In the genomic region with DNA sequence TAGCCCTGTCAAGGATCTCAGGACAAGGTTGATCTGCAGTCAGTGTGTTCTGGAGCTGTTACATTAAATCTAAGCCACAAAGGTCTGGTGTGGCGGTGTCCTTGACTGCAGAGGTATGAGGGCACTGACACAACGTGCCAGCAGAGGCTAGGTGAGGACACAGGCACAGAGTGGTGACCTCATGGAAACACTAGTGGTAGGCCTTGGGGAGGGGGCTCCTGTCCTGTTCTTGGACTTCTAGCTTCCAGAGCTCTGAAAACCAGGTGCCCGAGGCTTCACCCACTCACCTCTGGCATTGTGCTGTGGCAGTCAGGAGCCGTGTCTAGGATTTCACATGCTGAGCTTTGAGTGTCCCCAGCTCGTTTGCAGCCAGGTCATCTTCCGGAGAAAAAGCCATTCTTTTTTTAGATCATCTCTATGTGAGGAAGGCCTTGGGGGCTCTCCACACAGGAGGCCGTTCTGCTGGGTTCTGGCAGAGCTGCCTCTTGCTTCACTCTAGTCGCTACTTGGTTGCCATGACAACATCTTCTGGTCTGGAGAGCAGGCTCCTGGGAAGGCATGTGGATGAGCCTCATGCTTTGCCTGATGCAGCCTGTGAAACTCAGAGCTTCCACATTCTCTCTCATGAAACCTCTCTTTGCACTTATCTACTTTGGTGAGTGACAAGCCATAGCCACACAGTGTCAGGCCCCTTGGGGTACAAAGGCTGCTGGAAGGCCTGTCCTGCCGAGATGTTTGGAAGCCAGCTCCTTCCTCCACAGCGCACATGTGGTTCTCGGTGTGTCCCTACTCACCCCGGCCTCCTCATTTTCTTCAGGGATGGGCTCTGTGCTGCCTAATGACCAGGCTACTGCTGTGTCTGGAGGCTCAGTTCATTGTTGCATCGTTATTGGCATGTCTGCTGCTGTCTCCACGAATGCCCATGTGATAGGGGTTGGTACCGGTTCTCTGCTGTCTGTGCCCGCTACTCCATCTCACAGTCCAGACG, we compare ENCODE assay signal across 7 mouse cellular contexts. TPM values are rescaled to one million over a fixed set of nuclear protein-coding genes. Genes with fewer than 3 reads are reported as not detected.
A peak's percentile ranks its signal among the peaks of the same experiment; 100 is the strongest.
DNase-seq lines count a peak whose midpoint lies in the region; ATAC-seq lines count a peak whose summit lies in the region.

No protein-coding gene starts in this region.

- no peak for DNase-seq in neural tube, embryonic 10.5 days (ENCODE audit: extremely low spot score, low spot score)
- DNase-seq in embryonic facial prominence, embryonic 14.5 days (ENCODE audit: low spot score), result peak; percentile 81
- DNase-seq in telencephalon, adult 2 months (ENCODE audit: low read depth, low spot score), result peak; percentile 75
- DNase-seq in lung, adult 18-20 months, result no peak
- no peak for DNase-seq in B cell, adult 2 months

- H3K4me3 ChIP-seq in neural tube, embryonic 13.5 days, result no peak overlapping the region
- no peak overlapping the region for H3K4me3 ChIP-seq in embryonic facial prominence, embryonic 14.5 days (ENCODE audit: low read depth, low read length)
- no peak overlapping the region for H3K4me3 ChIP-seq in hindbrain, embryonic 16.5 days (ENCODE audit: low read length)

- H3K27me3 ChIP-seq in neural tube, embryonic 13.5 days, result no peaks in the 10 kb centered on the region
- H3K27me3 ChIP-seq in embryonic facial prominence, embryonic 14.5 days (replicated peaks; ENCODE audit: control insufficient read depth, insufficient read depth, low read length), result no peaks in the 10 kb centered on the region
- H3K27me3 ChIP-seq in hindbrain, embryonic 16.5 days (replicated peaks; ENCODE audit: control insufficient read depth, insufficient read depth, low read length), result no peaks in the 10 kb centered on the region

- 59% methylated on average over 17 of the region's 17 CpGs for WGBS in neural tube, embryonic 13.5 days
- WGBS in embryonic facial prominence, embryonic 14.5 days, result 64% methylated on average over 17 of the region's 17 CpGs
- 45% methylated on average over 17 of the region's 17 CpGs for WGBS in hindbrain, embryonic 16.5 days

- H3K27ac ChIP-seq in neural tube, embryonic 13.5 days (replicated peaks), result peak overlapping the region; percentile 67
- H3K27ac ChIP-seq in embryonic facial prominence, embryonic 14.5 days (replicated peaks; ENCODE audit: low read depth, low read length), result no peak overlapping the region
- peak overlapping the region; percentile 75 for H3K27ac ChIP-seq in hindbrain, embryonic 16.5 days (ENCODE audit: low read depth, low read length)

- peak; percentile 83 for ATAC-seq in neural tube, embryonic 13.5 days (ENCODE audit: low read depth)
- ATAC-seq in embryonic facial prominence, embryonic 14.5 days (ENCODE audit: low read depth), result no peak; the same call in 1 of the 2 replicates
- ATAC-seq in hindbrain, embryonic 16.5 days, result peak; percentile 88

- H3K4me1 ChIP-seq in neural tube, embryonic 13.5 days (replicated peaks), result peaks cover 27% of the 10 kb centered on the region
- no peaks in the 10 kb centered on the region for H3K4me1 ChIP-seq in embryonic facial prominence, embryonic 14.5 days (ENCODE audit: control insufficient read depth, insufficient read depth, low read length)
- peaks cover 17% of the 10 kb centered on the region for H3K4me1 ChIP-seq in hindbrain, embryonic 16.5 days (ENCODE audit: control insufficient read depth, insufficient read depth, low read depth, low read length)

- no peak overlapping the region for H3K9ac ChIP-seq in neural tube, embryonic 13.5 days
- H3K9ac ChIP-seq in embryonic facial prominence, embryonic 14.5 days (ENCODE audit: low read depth, low read length), result no peak overlapping the region
- peak overlapping the region; percentile 25; the same call in 1 of the 2 replicates for H3K9ac ChIP-seq in hindbrain, embryonic 16.5 days (ENCODE audit: low read depth, low read length)

- no peak overlapping the region for H3K4me2 ChIP-seq in neural tube, embryonic 13.5 days
- H3K4me2 ChIP-seq in embryonic facial prominence, embryonic 14.5 days (ENCODE audit: low read depth, low read length), result no peak overlapping the region
- H3K4me2 ChIP-seq in hindbrain, embryonic 16.5 days (ENCODE audit: low read length), result 0 out of 2 replicates have a peak overlapping the region, but pooled peaks have one; percentile 2

- no peaks in the 10 kb centered on the region for H3K9me3 ChIP-seq in neural tube, embryonic 13.5 days
- no peaks in the 10 kb centered on the region for H3K9me3 ChIP-seq in embryonic facial prominence, embryonic 14.5 days (ENCODE audit: control insufficient read depth, low read length)
- H3K9me3 ChIP-seq in hindbrain, embryonic 16.5 days (ENCODE audit: control insufficient read depth, low read length), result no peaks in the 10 kb centered on the region

- H3K36me3 ChIP-seq in neural tube, embryonic 13.5 days, result peaks cover 28% of the 10 kb centered on the region
- no peaks in the 10 kb centered on the region for H3K36me3 ChIP-seq in embryonic facial prominence, embryonic 14.5 days (ENCODE audit: control insufficient read depth, insufficient read depth, low read length)
- peaks cover 11% of the 10 kb centered on the region for H3K36me3 ChIP-seq in hindbrain, embryonic 16.5 days (ENCODE audit: control insufficient read depth, insufficient read depth, low read length)

RNA-seq across cellular contexts. Expression of a gene that starts 53.2 kb away (rescaled TPM):
- 8.4 TPM in 2 replicates for polyA plus RNA-seq in neural tube, embryonic 13.5 days (2015; fragmentation: Nextera tagmentation; extraction: Ambion mirVana)
- polyA plus RNA-seq in embryonic facial prominence, embryonic 14.5 days (2014; fragmentation: Nextera tagmentation; extraction: Ambion mirVana), result 13.3 and 13.5 TPM in 2 replicates
- polyA plus RNA-seq in hindbrain, embryonic 16.5 days (2015; fragmentation: Nextera tagmentation; extraction: Ambion mirVana), result 11.0 and 12.3 TPM in 2 replicates

Comparison
In these comparisons a context has a peak if more than half of its experiments do, and no peak if none do; other contexts are left out.
1. DNase-seq: peak in embryonic facial prominence, embryonic 14.5 days (single experiment) and telencephalon, adult 2 months (single experiment); none in neural tube, embryonic 10.5 days (single experiment), lung, adult 18-20 months (0 of 2) and B cell, adult 2 months (0 of 2).